ENCODE assay signal across 10 mouse cellular contexts in the genomic region with DNA sequence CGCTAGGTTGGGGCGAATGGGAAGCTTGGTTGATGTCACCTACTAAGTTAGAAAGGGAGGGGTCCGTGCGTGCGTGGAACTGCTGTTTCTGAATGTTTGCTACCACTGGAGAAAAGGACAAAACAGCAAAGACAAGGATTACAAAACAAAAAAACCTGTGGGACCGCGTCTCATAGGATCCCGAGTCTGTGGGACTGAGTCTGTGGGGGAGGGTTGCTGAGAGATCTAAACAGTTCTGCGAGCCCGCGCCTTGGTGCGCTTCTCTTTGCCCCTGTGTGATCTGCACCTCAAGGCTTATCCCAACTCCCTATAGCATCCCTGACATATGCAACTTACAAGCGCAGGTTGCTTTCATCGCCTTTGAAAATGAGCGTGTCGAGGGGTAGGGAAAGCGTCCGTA.
DNase-seq lines count a peak whose midpoint lies in the region; ATAC-seq lines count a peak whose summit lies in the region.
"Had no signal": no experiment of that assay in that cellular context is flagged by ENCODE, and none has a peak within 500 bp of the region (broad histone marks: within the 10 kb centered on the region; RNA-seq: fewer than 3 reads in every experiment).

No protein-coding gene starts in this region.

- peaks cover 8% of the 10 kb centered on the region; the same call in 1 of the 2 replicates for H3K4me1 ChIP-seq in embryonic facial prominence, embryonic 12.5 days
- H3K4me1 ChIP-seq in embryonic facial prominence, embryonic 10.5 days, result peaks cover 6% of the 10 kb centered on the region
- no peaks in the 10 kb centered on the region for H3K4me1 ChIP-seq in hindbrain, embryonic 16.5 days (ENCODE audit: control insufficient read depth, insufficient read depth, low read depth, low read length)
- H3K4me1 ChIP-seq in hindbrain, embryonic 12.5 days, result no peaks in the 10 kb centered on the region
- H3K4me1 ChIP-seq in embryonic facial prominence, embryonic 15.5 days, result peaks cover 5% of the 10 kb centered on the region
- H3K4me1 ChIP-seq in midbrain, embryonic 14.5 days (ENCODE audit: control insufficient read depth, insufficient read depth, low read length), result 0 out of 2 replicates have a peak, but pooled peaks cover 4% of the 10 kb centered on the region

- no peaks in the 10 kb centered on the region for H3K36me3 ChIP-seq in embryonic facial prominence, embryonic 12.5 days
- no peaks in the 10 kb centered on the region for H3K36me3 ChIP-seq in embryonic facial prominence, embryonic 10.5 days (replicated peaks)
- H3K36me3 ChIP-seq in hindbrain, embryonic 16.5 days (ENCODE audit: control insufficient read depth, insufficient read depth, low read length), result no peaks in the 10 kb centered on the region
- H3K36me3 ChIP-seq in hindbrain, embryonic 12.5 days, result no peaks in the 10 kb centered on the region
- no peaks in the 10 kb centered on the region for H3K36me3 ChIP-seq in embryonic facial prominence, embryonic 15.5 days
- H3K36me3 ChIP-seq in midbrain, embryonic 14.5 days (ENCODE audit: control insufficient read depth, insufficient read depth, low read length), result no peaks in the 10 kb centered on the region

- H3K27me3 ChIP-seq in embryonic facial prominence, embryonic 12.5 days, result no peaks in the 10 kb centered on the region
- no peaks in the 10 kb centered on the region for H3K27me3 ChIP-seq in embryonic facial prominence, embryonic 10.5 days (replicated peaks; ENCODE audit: low read depth, poor library complexity, severe bottlenecking)
- no peaks in the 10 kb centered on the region for H3K27me3 ChIP-seq in hindbrain, embryonic 16.5 days (replicated peaks; ENCODE audit: control insufficient read depth, insufficient read depth, low read length)
- no peaks in the 10 kb centered on the region for H3K27me3 ChIP-seq in hindbrain, embryonic 12.5 days
- no peaks in the 10 kb centered on the region for H3K27me3 ChIP-seq in embryonic facial prominence, embryonic 15.5 days
- H3K27me3 ChIP-seq in midbrain, embryonic 14.5 days (ENCODE audit: control insufficient read depth, insufficient read depth, low read length), result no peaks in the 10 kb centered on the region

- ATAC-seq in embryonic facial prominence, embryonic 12.5 days (ENCODE audit: insufficient number of reproducible peaks, insufficient read depth, low FRiP score, low TSS enrichment), result no peak; the same call in 1 of the 2 replicates
- ATAC-seq in hindbrain, embryonic 16.5 days, result no peak
- ATAC-seq in hindbrain, embryonic 12.5 days (ENCODE audit: low FRiP score), result no peak
- ATAC-seq in embryonic facial prominence, embryonic 15.5 days (ENCODE audit: insufficient number of reproducible peaks, low FRiP score, low TSS enrichment, low read depth), result 0 out of 2 replicates have a peak, but pooled peaks have one; percentile 7
- ATAC-seq in midbrain, embryonic 14.5 days (ENCODE audit: low FRiP score, low TSS enrichment), result no peak

- H3K4me3 ChIP-seq in embryonic facial prominence, embryonic 12.5 days, result no peak overlapping the region
- H3K4me3 ChIP-seq in embryonic facial prominence, embryonic 10.5 days, result no peak overlapping the region
- no peak overlapping the region for H3K4me3 ChIP-seq in hindbrain, embryonic 16.5 days (ENCODE audit: low read length)
- no peak overlapping the region for H3K4me3 ChIP-seq in hindbrain, embryonic 12.5 days
- peak overlapping the region; percentile 15 for H3K4me3 ChIP-seq in embryonic facial prominence, embryonic 15.5 days (replicated peaks)
- H3K4me3 ChIP-seq in midbrain, embryonic 14.5 days (replicated peaks; ENCODE audit: low read depth, low read length), result no peak overlapping the region

- 45% methylated on average over 18 of the region's 18 CpGs for WGBS in embryonic facial prominence, embryonic 12.5 days
- WGBS in embryonic facial prominence, embryonic 10.5 days, result 54% methylated on average over 18 of the region's 18 CpGs
- 61% methylated on average over 18 of the region's 18 CpGs for WGBS in hindbrain, embryonic 16.5 days
- WGBS in hindbrain, embryonic 12.5 days, result 53% methylated on average over 18 of the region's 18 CpGs
- 27% methylated on average over 18 of the region's 18 CpGs for WGBS in embryonic facial prominence, embryonic 15.5 days
- WGBS in midbrain, embryonic 14.5 days, result 46% methylated on average over 18 of the region's 18 CpGs

- no peak overlapping the region for H3K27ac ChIP-seq in embryonic facial prominence, embryonic 12.5 days
- H3K27ac ChIP-seq in embryonic facial prominence, embryonic 10.5 days (replicated peaks), result no peak overlapping the region
- no peak overlapping the region for H3K27ac ChIP-seq in hindbrain, embryonic 16.5 days (ENCODE audit: low read depth, low read length)
- H3K27ac ChIP-seq in hindbrain, embryonic 12.5 days, result no peak overlapping the region
- peak overlapping the region; percentile 28; the same call in 1 of the 2 replicates for H3K27ac ChIP-seq in embryonic facial prominence, embryonic 15.5 days (replicated peaks)
- no peak overlapping the region for H3K27ac ChIP-seq in midbrain, embryonic 14.5 days (replicated peaks; ENCODE audit: low read depth, low read length)

- H3K9ac ChIP-seq in embryonic facial prominence, embryonic 12.5 days, result no peak overlapping the region
- H3K9ac ChIP-seq in hindbrain, embryonic 16.5 days (ENCODE audit: low read depth, low read length), result no peak overlapping the region
- H3K9ac ChIP-seq in hindbrain, embryonic 12.5 days, result no peak overlapping the region
- no peak overlapping the region for H3K9ac ChIP-seq in embryonic facial prominence, embryonic 15.5 days
- no peak overlapping the region for H3K9ac ChIP-seq in midbrain, embryonic 14.5 days (replicated peaks; ENCODE audit: low read length)

- H3K4me2 ChIP-seq in embryonic facial prominence, embryonic 12.5 days (replicated peaks), result peak overlapping the region; percentile 23
- H3K4me2 ChIP-seq in hindbrain, embryonic 16.5 days (ENCODE audit: low read length), result peak overlapping the region; percentile 9; the same call in 1 of the 2 replicates
- no peak overlapping the region for H3K4me2 ChIP-seq in hindbrain, embryonic 12.5 days (replicated peaks)
- peak overlapping the region; percentile 42 for H3K4me2 ChIP-seq in embryonic facial prominence, embryonic 15.5 days (replicated peaks)
- 0 out of 2 replicates have a peak overlapping the region, but pooled peaks have one; percentile 10 for H3K4me2 ChIP-seq in midbrain, embryonic 14.5 days (ENCODE audit: low read length)

- DNase-seq in embryonic facial prominence, embryonic 10.5 days (ENCODE audit: low spot score), result no peak
- DNase-seq in midbrain, embryonic 14.5 days, result no peak
- DNase-seq in layer of hippocampus, adult 9-11 months, result no peak
- no peak for DNase-seq in T-cell, adult 2 months (ENCODE audit: low spot score)
- DNase-seq: cerebellum, postnatal 10 days; right cerebral cortex, postnatal 14 days had no signal

- no peaks in the 10 kb centered on the region for H3K9me3 ChIP-seq in embryonic facial prominence, embryonic 12.5 days
- H3K9me3 ChIP-seq in embryonic facial prominence, embryonic 10.5 days, result no peaks in the 10 kb centered on the region
- peaks cover 3% of the 10 kb centered on the region for H3K9me3 ChIP-seq in hindbrain, embryonic 16.5 days (ENCODE audit: control insufficient read depth, low read length)
- H3K9me3 ChIP-seq in hindbrain, embryonic 12.5 days (replicated peaks), result no peaks in the 10 kb centered on the region
- H3K9me3 ChIP-seq in embryonic facial prominence, embryonic 15.5 days (replicated peaks), result no peaks in the 10 kb centered on the region
- H3K9me3 ChIP-seq in midbrain, embryonic 14.5 days (ENCODE audit: control insufficient read depth, low read length), result no peaks in the 10 kb centered on the region
